Mouse (Mus musculus): Measurements from ENCODE around the gene Nt5e. TPM values are rescaled to one million over a fixed set of nuclear protein-coding genes. Genes with fewer than 3 reads are reported as not detected.

Nt5e gene
- polyA plus RNA-seq, 1 experiment from 2014 or later = 4.0 TPM

DNA sequence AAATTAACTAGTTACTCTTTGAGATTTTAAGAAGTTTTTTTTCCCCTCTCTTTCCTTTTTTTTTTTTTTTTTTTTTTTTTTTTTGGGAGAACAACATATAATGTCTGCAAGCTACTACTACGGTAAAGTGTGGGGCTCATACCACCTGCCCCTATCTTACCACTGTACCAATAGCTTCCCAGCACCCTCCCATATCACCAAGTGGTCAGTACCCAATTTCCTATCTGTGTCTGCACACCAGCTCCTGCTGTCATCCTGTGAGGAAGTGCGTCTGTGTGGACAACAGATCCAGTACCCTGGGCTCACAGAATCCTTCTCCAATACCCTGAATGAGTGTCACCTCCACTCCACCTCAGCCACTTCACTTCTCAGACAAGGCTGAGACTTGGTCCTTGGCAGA is 32.1 kb downstream of the Nt5e start:
- Histone ChIP-seq H3K4me3 (ENCODE audit: low read length) (no peak overlapping the region), H3K4me2 (ENCODE audit: low read depth, low read length) (no peak overlapping the region), H3K9ac (ENCODE audit: low read depth, low read length) (no peak overlapping the region), H3K9me3 (ENCODE audit: control insufficient read depth, low read length) (no peaks in the 10 kb centered on the region), H3K27me3 (replicated peaks; ENCODE audit: control insufficient read depth, insufficient read depth, low read length) (no peaks in the 10 kb centered on the region), H3K36me3 (ENCODE audit: control insufficient read depth, insufficient read depth, low read length) (no peaks in the 10 kb centered on the region), H3K4me1 (ENCODE audit: control insufficient read depth, insufficient read depth, low read length) (no peaks in the 10 kb centered on the region), H3K27ac (ENCODE audit: low read length) (no peak overlapping the region)
- no peak for ATAC-seq
- WGBS = 83% methylated on average over 2 of the region's 2 CpGs

DNA sequence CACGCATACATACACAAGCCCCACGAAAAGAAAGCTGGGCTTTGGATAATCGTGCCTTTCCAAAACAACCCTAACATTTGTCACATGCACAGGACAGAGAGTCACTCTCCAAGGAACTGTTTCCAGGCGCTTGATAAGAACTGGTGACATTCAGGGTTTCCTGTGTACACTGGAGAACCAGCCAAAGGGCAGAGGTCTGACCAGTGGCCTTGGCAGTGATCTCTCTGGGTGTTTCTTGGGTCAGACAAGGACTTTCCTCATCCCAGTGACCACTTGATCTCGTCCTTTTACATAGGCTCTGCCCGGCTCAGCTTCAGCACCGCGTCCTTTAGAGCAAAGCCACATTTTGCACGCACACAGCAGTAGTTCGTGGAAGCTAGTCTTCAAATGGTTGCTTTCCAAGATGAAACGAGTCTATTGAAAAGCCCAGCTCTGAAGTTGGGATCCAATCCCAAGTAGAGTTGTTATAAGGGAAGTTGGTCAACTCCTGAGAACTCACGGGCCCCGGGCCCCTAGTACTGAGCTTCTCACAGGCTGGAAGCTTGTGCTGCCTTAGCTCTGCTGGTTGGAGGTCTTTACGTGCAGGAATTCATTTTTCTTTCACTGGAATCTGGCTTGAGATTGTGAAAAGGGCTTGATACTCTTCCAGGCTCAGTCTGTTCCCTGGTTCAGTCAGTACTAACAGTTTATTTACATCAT is 34.4 kb downstream of the Nt5e start:
- H3K4me3 ChIP-seq (ENCODE audit: low read length) = no peak overlapping the region
- no peak overlapping the region for H3K9ac ChIP-seq (ENCODE audit: low read depth, low read length)
- WGBS = 77% methylated on average over 14 of the region's 14 CpGs
- H3K27me3 ChIP-seq (replicated peaks; ENCODE audit: control insufficient read depth, insufficient read depth, low read length) = no peaks in the 10 kb centered on the region
- ATAC-seq = no peak
- H3K9me3 ChIP-seq (ENCODE audit: control insufficient read depth, low read length) = no peaks in the 10 kb centered on the region
- H3K27ac ChIP-seq (ENCODE audit: low read length) = no peak overlapping the region
- no peaks in the 10 kb centered on the region for H3K4me1 ChIP-seq (ENCODE audit: control insufficient read depth, insufficient read depth, low read length)
- no peak overlapping the region for H3K4me2 ChIP-seq (ENCODE audit: low read depth, low read length)
- no peaks in the 10 kb centered on the region for H3K36me3 ChIP-seq (ENCODE audit: control insufficient read depth, insufficient read depth, low read length)

DNA sequence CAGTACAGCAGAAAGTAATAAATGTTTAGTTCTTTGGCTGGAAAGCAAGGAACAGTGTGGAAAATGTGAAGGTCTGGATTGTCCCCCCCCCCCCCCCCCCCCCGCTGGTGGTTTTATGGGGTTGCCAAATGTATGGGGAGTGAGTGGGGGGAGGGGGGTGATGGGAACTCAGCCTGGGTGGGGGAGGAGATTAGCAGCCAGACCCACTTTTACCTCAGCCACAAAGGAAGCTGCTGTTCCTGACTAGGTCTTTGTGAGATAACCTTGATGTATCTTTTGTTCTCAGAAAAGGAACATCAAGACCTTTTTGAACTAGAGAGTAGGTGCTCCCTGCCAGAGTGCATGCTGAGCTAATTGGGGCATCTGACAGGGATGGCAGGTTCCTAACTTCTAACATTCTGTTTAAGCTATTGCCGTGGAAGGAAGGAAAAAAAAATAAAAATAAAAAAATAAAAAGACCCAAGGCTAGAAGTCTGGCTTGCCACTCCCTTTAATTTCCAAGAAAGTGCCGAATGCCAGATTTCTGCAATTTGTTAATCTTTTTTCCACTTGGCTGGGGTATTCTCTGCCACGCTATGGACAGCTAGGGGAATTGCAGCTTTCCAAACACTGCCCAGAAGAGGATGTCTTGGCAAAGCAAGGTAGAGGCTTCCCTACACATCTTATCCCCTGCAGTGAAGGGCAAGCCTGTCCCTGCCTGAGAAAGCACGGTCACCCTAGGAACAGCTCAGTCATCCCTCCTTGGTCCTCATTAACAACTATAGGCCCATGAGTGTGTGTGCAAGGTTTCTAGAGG is 35.3 kb downstream of the Nt5e start:
- no peak overlapping the region for H3K4me3 ChIP-seq (ENCODE audit: low read length)
- no peaks in the 10 kb centered on the region for H3K27me3 ChIP-seq (replicated peaks; ENCODE audit: control insufficient read depth, insufficient read depth, low read length)
- no peaks in the 10 kb centered on the region for H3K9me3 ChIP-seq (ENCODE audit: control insufficient read depth, low read length)
- no peaks in the 10 kb centered on the region for H3K36me3 ChIP-seq (ENCODE audit: control insufficient read depth, insufficient read depth, low read length)
- WGBS = 38% methylated on average over 5 of the region's 5 CpGs
- H3K9ac ChIP-seq (ENCODE audit: low read depth, low read length) = no peak overlapping the region
- ATAC-seq = no peak
- H3K4me1 ChIP-seq (ENCODE audit: control insufficient read depth, insufficient read depth, low read length) = no peaks in the 10 kb centered on the region
- no peak overlapping the region for H3K27ac ChIP-seq (ENCODE audit: low read length)
- no peak overlapping the region for H3K4me2 ChIP-seq (ENCODE audit: low read depth, low read length)

DNA sequence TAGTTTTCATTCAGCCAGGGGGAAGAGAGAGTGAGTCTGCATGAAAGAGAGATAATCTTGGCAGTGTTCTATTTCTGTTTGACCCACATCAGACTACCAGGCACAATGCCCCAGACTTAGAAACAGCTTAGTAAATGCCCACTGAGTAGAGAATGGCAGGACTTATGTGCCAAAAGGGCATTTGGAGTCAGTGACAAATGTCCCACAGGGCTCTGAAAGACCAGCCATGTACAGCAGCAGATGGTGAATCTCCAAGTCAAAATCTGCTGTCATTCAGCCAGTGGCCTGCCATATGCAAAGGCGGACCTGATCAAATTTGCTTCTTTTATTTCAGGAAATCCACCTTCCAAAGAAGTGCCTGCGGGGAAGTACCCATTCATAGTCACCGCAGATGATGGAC is 36.1 kb downstream of the Nt5e start:
- no peaks in the 10 kb centered on the region for H3K9me3 ChIP-seq (ENCODE audit: control insufficient read depth, low read length)
- H3K4me2 ChIP-seq (ENCODE audit: low read depth, low read length) = no peak overlapping the region
- no peak for ATAC-seq
- no peaks in the 10 kb centered on the region for H3K27me3 ChIP-seq (replicated peaks; ENCODE audit: control insufficient read depth, insufficient read depth, low read length)
- WGBS = 83% methylated on average over 3 of the region's 3 CpGs
- H3K27ac ChIP-seq (ENCODE audit: low read length) = no peak overlapping the region
- H3K4me1 ChIP-seq (ENCODE audit: control insufficient read depth, insufficient read depth, low read length) = no peaks in the 10 kb centered on the region
- H3K4me3 ChIP-seq (ENCODE audit: low read length) = no peak overlapping the region
- H3K9ac ChIP-seq (ENCODE audit: low read depth, low read length) = no peak overlapping the region
- no peaks in the 10 kb centered on the region for H3K36me3 ChIP-seq (ENCODE audit: control insufficient read depth, insufficient read depth, low read length)

DNA sequence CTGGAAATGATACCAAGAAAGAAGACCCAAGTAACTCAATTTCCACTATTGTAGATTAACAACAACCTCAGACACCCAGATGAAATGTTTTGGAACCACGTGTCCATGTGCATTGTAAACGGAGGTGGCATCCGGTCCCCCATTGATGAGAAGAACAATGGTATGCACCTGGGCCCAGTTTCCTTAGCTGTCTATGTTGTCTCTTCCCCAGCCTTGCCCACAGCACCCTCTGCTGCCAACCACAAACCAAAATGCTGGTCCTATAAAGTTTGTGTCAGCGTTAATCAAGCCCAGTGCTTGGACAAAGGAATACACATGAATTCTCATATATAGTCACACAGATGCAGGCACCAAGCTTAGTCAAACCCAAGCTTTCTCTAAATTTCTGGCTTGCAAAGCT is 39.3 kb downstream of the Nt5e start:
- Histone ChIP-seq H3K36me3 (ENCODE audit: control insufficient read depth, insufficient read depth, low read length) (no peaks in the 10 kb centered on the region), H3K27me3 (replicated peaks; ENCODE audit: control insufficient read depth, insufficient read depth, low read length) (no peaks in the 10 kb centered on the region), H3K27ac (ENCODE audit: low read length) (no peak overlapping the region), H3K9me3 (ENCODE audit: control insufficient read depth, low read length) (no peaks in the 10 kb centered on the region), H3K9ac (ENCODE audit: low read depth, low read length) (no peak overlapping the region), H3K4me1 (ENCODE audit: control insufficient read depth, insufficient read depth, low read length) (no peaks in the 10 kb centered on the region), H3K4me3 (ENCODE audit: low read length) (no peak overlapping the region), H3K4me2 (ENCODE audit: low read depth, low read length) (no peak overlapping the region)
- ATAC-seq = no peak
- WGBS = 80% methylated on average over 4 of the region's 4 CpGs

DNA sequence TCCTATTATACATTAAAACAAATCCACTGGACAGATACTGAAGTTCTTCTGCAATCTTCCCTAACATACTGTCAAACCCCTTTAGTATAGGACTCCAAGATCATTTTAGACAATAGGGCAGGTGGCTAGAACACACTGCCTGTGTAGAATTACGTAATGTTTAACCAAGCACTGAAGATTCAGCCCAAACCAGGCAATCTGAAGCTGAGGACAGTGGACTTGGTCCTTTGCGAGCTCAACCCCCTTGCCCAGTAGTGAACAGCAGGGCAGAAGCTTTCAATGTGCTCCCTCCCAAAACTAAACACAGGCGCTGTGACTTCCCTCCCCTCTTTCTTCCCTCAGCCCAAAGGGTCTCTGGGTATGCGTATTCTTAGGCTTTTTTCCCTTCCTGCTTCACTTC is 39.8 kb downstream of the Nt5e start:
- 87% methylated on average over 4 of the region's 4 CpGs for WGBS
- ATAC-seq = no peak
- H3K9me3 ChIP-seq (ENCODE audit: control insufficient read depth, low read length) = no peaks in the 10 kb centered on the region

DNA sequence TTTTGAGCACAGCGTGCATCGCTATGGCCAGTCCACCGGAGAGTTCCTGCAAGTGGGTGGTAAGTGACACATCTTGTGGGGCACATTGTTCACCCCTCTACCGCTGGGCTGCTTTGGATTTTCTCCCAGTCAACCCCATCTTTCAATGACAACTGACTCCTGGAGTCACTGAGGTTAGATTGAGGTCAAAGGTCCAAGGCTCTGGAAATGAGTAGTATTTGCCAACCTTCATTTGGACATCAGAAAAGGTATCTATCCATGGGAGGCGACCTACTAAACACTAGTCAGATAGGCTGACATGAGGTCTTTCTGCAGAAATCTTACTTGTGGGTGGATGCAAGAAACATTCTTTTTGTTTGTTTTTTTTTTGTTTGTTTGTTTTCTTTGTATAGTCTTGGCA is 40.3 kb downstream of the Nt5e start:
- H3K4me2 ChIP-seq (ENCODE audit: low read depth, low read length) = no peak overlapping the region
- no peaks in the 10 kb centered on the region for H3K27me3 ChIP-seq (replicated peaks; ENCODE audit: control insufficient read depth, insufficient read depth, low read length)
- ATAC-seq = no peak
- H3K9ac ChIP-seq (ENCODE audit: low read depth, low read length) = no peak overlapping the region
- no peaks in the 10 kb centered on the region for H3K36me3 ChIP-seq (ENCODE audit: control insufficient read depth, insufficient read depth, low read length)
- H3K4me3 ChIP-seq (ENCODE audit: low read length) = no peak overlapping the region
- no peaks in the 10 kb centered on the region for H3K9me3 ChIP-seq (ENCODE audit: control insufficient read depth, low read length)
- H3K27ac ChIP-seq (ENCODE audit: low read length) = no peak overlapping the region
- H3K4me1 ChIP-seq (ENCODE audit: control insufficient read depth, insufficient read depth, low read length) = no peaks in the 10 kb centered on the region
- 86% methylated on average over 5 of the region's 5 CpGs for WGBS

More for the DNA sequence above, 39.8 kb downstream of the Nt5e start:
- Histone ChIP-seq H3K9ac (ENCODE audit: low read depth, low read length) (no peak overlapping the region), H3K4me2 (ENCODE audit: low read depth, low read length) (no peak overlapping the region), H3K36me3 (ENCODE audit: control insufficient read depth, insufficient read depth, low read length) (no peaks in the 10 kb centered on the region), H3K4me3 (ENCODE audit: low read length) (no peak overlapping the region), H3K27ac (ENCODE audit: low read length) (no peak overlapping the region), H3K4me1 (ENCODE audit: control insufficient read depth, insufficient read depth, low read length) (no peaks in the 10 kb centered on the region), H3K27me3 (replicated peaks; ENCODE audit: control insufficient read depth, insufficient read depth, low read length) (no peaks in the 10 kb centered on the region)

DNA sequence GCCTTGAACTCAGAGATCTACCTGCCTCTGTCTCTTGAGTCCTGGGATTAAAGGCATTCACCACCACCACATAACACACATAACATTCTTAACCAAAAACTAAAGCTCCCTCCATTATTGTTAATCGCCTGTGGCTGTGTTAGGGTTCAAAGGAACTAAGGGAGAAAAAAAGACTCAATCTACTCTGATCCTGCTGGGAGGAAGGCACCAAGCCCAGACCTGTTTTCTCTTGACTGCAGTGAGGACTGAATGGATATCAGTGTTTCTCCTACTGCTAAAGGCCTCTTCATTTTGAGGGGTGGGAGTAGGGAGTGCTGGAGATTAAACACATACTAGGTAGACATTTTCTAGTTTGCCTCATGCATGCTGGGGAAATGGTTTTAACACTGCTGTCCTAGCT is 40.8 kb downstream of the Nt5e start:
- Histone ChIP-seq H3K27me3 (replicated peaks; ENCODE audit: control insufficient read depth, insufficient read depth, low read length) (no peaks in the 10 kb centered on the region), H3K4me2 (ENCODE audit: low read depth, low read length) (no peak overlapping the region), H3K9me3 (ENCODE audit: control insufficient read depth, low read length) (no peaks in the 10 kb centered on the region), H3K4me3 (ENCODE audit: low read length) (no peak overlapping the region), H3K27ac (ENCODE audit: low read length) (no peak overlapping the region), H3K4me1 (ENCODE audit: control insufficient read depth, insufficient read depth, low read length) (no peaks in the 10 kb centered on the region), H3K36me3 (ENCODE audit: control insufficient read depth, insufficient read depth, low read length) (no peaks in the 10 kb centered on the region), H3K9ac (ENCODE audit: low read depth, low read length) (no peak overlapping the region)
- no peak for ATAC-seq
- 61% methylated on average over 1 of the region's 1 CpGs for WGBS

DNA sequence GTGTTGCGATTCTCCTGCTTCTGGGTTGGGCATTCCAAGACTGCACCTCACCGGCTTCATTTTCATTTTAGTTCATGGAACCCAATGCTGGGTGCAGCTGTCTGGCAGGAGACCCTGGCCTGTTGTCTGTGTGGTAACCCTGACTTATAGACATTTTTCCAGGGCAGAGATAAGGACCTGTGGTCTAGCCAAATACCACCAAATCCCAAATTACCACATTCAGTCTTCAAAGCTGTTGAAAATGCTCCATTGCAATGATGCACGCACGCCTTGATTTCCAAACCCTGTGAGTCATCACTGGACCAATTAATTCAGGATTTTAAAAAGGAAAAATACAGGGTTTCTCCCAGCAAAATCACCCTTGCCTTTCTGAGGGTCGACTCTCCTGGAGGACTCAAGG is 41.5 kb downstream of the Nt5e start:
- no peak for ATAC-seq
- no peaks in the 10 kb centered on the region for H3K4me1 ChIP-seq (ENCODE audit: control insufficient read depth, insufficient read depth, low read length)
- WGBS = 94% methylated on average over 5 of the region's 5 CpGs
- no peak overlapping the region for H3K9ac ChIP-seq (ENCODE audit: low read depth, low read length)
- H3K27ac ChIP-seq (ENCODE audit: low read length) = no peak overlapping the region
- H3K4me2 ChIP-seq (ENCODE audit: low read depth, low read length) = no peak overlapping the region
- H3K36me3 ChIP-seq (ENCODE audit: control insufficient read depth, insufficient read depth, low read length) = no peaks in the 10 kb centered on the region
- no peaks in the 10 kb centered on the region for H3K27me3 ChIP-seq (replicated peaks; ENCODE audit: control insufficient read depth, insufficient read depth, low read length)
- no peak overlapping the region for H3K4me3 ChIP-seq (ENCODE audit: low read length)
- H3K9me3 ChIP-seq (ENCODE audit: control insufficient read depth, low read length) = no peaks in the 10 kb centered on the region
